Mouse (Mus musculus) testis, adult 2 months (tissue): ENCODE measurements around the gene Pkdcc. TPM values are rescaled to one million over a fixed set of nuclear protein-coding genes. Genes with fewer than 3 reads are reported as not detected.

Source experiments
- H3K27ac ChIP-seq: fragments of 200-500 bp; 2 replicates; pipeline ENCODE4 v1.5.1; 2012; ENCODE audit warnings: low read depth, low read length; ENCODE audit not compliant: control insufficient read depth, insufficient read depth
- H3K27me3 ChIP-seq: fragments of 200-500 bp; 2 replicates; pipeline ENCODE4 v1.6.1; 2012; ENCODE audit warnings: mild to moderate bottlenecking, low read length, moderate library complexity; ENCODE audit not compliant: control insufficient read depth, insufficient read depth
- H3K36me3 ChIP-seq: fragments of 200-500 bp; 2 replicates; pipeline ENCODE4 v1.6.1; 2012; ENCODE audit warnings: mild to moderate bottlenecking, low read length; ENCODE audit not compliant: control insufficient read depth, insufficient read depth
- H3K4me1 ChIP-seq: fragments of 200-500 bp; 2 replicates; pipeline ENCODE4 v1.6.1; 2012; ENCODE audit warnings: low read length; ENCODE audit not compliant: control insufficient read depth, insufficient read depth
- H3K4me3 ChIP-seq: fragments of 200-500 bp; 2 replicates; pipeline ENCODE4 v1.5.1; 2012; ENCODE audit warnings: low read depth, mild to moderate bottlenecking, low read length, moderate library complexity, mixed read lengths; ENCODE audit not compliant: control insufficient read depth
- CTCF ChIP-seq: fragments of 200-500 bp; IDR thresholded peaks from 2 replicates; pipeline ENCODE4 v1.5.1; 2012; ENCODE audit warnings: low read depth, mild to moderate bottlenecking, inconsistent platforms, low read length, moderate library complexity; ENCODE audit not compliant: control insufficient read depth, insufficient read depth, insufficient replicate concordance
- POLR2A ChIP-seq: fragments of 200-500 bp; IDR thresholded peaks from 2 replicates; pipeline ENCODE4 v1.6.1; 2012; ENCODE audit warnings: low read depth, mild to moderate bottlenecking, inconsistent platforms, low read length, moderate library complexity; ENCODE audit not compliant: control insufficient read depth
- polyA plus RNA-seq: library from polyadenylated mRNA; depleted of rRNA; stranded (reverse); fragments of >200 nt; gene quantifications from 2 replicates; pipeline ENCODE4 v1.2.3, GENCODE M21; 2012

The Pkdcc gene
- polyA plus RNA-seq, 1 experiment: 31.5 TPM

- H3K27me3 ChIP-seq: peaks cover 3% of the 10 kb centered on the region; the same call in 1 of the 2 replicates
- H3K27ac ChIP-seq: peak overlapping the region; percentile 74; the same call in 1 of the 2 replicates
- peaks cover 7% of the 10 kb centered on the region for H3K4me1 ChIP-seq
- no peak overlapping the region for H3K4me3 ChIP-seq
- H3K36me3 ChIP-seq: no peaks in the 10 kb centered on the region
- TF ChIP-seq CTCF (no peak), POLR2A (no peak)
These were observed 4.5 kb downstream of the Pkdcc start for GRCm38 (mm10) chr17:83219351-83220287.

DNA sequence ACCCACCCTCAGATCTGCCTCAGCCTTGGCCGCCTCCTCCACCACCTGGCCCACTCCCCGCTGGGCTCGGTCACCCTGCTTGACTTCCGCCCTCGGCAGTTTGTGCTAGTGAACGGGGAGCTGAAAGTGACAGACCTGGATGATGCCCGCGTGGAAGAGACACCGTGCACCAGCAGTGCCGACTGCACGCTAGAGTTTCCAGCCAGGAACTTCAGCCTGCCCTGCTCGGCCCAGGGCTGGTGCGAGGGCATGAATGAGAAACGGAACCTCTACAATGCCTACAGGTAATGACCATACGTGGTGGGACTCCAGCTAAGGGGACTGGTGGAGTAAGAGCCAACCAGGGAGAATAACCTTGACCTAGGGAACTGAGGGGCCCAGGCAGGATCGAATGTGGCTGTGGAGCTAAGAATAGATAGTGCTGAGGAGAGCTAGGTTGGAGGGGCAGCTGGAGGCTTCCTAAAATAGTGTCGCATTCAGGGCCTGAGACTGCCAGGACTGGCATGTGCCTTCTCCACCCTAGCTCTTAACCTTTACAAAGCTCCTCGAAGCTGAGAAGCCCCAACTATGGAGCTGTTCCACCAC is 6.0 kb downstream of the Pkdcc start:
- Histone ChIP-seq H3K4me3 (no peak overlapping the region), H3K27ac (peak overlapping the region; percentile 44; the same call in 1 of the 2 replicates), H3K4me1 (peaks cover 1% of the 10 kb centered on the region), H3K27me3 (no peaks in the 10 kb centered on the region), H3K36me3 (no peaks in the 10 kb centered on the region)
- TF ChIP-seq CTCF: no peak
- no peak for TF ChIP-seq POLR2A

DNA sequence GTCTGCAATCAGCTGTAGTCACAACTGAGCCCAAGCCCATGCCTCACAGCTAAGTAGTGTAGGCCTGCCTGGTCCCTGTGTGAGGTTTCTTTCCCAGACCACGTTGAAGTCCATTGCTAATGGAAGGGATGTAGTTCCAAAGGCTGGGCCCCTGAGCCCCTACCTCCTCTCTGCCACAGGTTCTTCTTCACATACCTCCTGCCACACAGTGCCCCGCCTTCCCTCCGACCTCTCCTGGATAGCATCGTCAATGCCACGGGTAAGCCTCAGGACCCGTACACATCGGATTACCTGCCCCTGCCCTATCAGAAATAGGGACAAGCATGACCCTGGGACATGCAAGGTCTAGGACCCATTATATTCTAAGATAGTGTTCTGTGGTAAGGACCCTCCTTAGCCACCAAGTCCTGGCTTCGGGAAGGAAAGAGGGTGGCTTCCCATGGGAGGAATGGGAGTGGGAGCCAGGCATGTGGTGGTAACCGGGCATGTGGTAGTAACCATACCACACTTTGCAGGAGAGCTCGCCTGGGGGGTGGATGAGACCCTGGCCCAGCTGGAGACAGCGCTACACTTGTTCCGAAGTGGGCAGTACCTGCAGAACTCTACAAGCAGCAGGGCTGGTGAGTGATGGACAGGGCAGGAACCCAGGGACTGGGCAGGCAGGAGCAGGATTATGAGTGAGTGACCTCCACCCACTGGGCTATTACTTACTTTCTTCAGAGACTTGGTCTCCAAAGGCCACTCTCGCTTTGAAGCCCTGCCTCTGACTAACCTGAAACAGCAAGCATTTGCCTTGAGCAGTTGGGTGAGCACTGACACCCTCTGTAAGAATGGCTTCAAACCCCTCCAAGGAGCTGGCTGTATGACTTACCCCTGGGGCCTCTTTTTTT is 6.8 kb downstream of the Pkdcc start:
- no peak overlapping the region for H3K27ac ChIP-seq
- H3K27me3 ChIP-seq: no peaks in the 10 kb centered on the region
- no peak overlapping the region for H3K4me3 ChIP-seq
- H3K36me3 ChIP-seq: no peaks in the 10 kb centered on the region
- no peaks in the 10 kb centered on the region; the same call in none of the 2 replicates for H3K4me1 ChIP-seq
- TF ChIP-seq POLR2A (no peak), CTCF (no peak)

- H3K27ac ChIP-seq: no peak overlapping the region
- TF ChIP-seq CTCF (no peak), POLR2A (no peak)
- H3K4me1 ChIP-seq: no peaks in the 10 kb centered on the region; the same call in none of the 2 replicates
- H3K36me3 ChIP-seq: no peaks in the 10 kb centered on the region
- no peaks in the 10 kb centered on the region for H3K27me3 ChIP-seq
- H3K4me3 ChIP-seq: no peak overlapping the region
These were observed 7.6 kb downstream of the Pkdcc start for GRCm38 (mm10) chr17:83222705-83223104.

DNA sequence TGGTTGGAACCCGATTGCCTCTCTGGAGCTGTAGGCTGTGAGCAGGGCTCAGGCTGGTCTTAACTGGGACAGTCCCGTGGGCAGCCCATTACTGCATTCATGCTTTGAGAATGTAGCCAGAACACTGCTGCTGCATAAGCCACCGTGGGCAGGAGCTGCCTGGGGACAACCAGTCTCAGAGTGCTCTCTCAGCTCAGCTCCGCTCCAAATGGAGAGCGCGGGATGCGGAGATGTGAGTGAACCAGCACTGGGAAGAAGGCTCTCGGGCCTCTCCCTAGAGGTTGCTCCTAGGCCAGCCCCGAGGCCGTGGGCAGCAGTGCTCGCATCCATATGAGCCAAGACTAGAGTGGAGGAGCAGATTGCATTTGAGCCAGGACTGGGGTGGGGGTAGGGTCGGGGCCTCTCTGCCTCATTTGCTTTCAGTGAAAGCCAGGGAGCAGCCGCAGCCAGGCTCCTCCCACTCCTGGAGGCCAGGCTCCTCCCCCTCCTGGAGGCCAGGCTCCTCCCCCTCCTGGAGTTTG is 9.4 kb downstream of the Pkdcc start:
- Histone ChIP-seq H3K27ac (no peak overlapping the region), H3K4me3 (no peak overlapping the region; the same call in 1 of the 2 replicates), H3K4me1 (no peaks in the 10 kb centered on the region; the same call in none of the 2 replicates), H3K27me3 (no peaks in the 10 kb centered on the region), H3K36me3 (no peaks in the 10 kb centered on the region)
- TF ChIP-seq POLR2A (no peak), CTCF (no peak)

DNA sequence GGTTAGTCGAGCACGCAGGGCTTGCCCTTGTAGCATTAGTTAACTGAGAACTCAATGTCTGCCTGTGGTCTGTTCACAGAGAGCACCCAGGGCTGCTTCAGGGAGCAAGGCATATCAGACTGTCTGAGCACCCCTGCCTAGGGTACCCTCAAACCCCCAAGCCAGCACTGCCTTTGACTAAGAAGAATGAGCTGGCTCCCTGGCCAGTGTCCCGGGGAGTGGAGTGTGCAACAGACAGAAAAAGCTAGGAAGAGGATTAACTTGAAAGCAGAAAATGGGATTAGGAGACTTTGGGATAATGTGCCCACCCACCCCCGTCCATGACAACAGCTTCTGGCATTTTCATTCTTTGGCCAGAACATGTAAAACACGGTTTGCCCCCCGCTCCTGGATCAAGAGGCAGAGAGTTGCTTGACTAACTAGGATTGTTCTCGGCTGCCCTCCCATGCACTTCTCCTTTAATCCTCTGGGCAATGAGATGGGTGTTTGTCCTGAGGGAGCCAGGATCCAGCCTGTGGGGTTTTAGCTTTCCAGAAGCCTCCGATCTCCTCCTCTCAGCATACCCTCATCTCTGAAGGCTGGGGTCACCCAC is 11.4 kb downstream of the Pkdcc start:
- TF ChIP-seq POLR2A: no peak
- no peak for TF ChIP-seq CTCF
- Histone ChIP-seq H3K4me1 (peaks cover 9% of the 10 kb centered on the region), H3K36me3 (no peaks in the 10 kb centered on the region), H3K27me3 (no peaks in the 10 kb centered on the region), H3K4me3 (no peak overlapping the region), H3K27ac (no peak overlapping the region)
